Mouse (Mus musculus) hindbrain, embryonic 10.5 days (tissue): ENCODE data around the gene Lrp11. TPM values are rescaled to one million over a fixed set of nuclear protein-coding genes. Genes with fewer than 3 reads are reported as not detected.
"Not testable (repeated sequence)": the region's sequence is repeated elsewhere in the genome, so short reads cannot be mapped to it uniquely, and the experiment has no call there.

Experiments
- DNase-seq: peaks from one replicate; pipeline ENCODE4 v3.0.0-alpha.2; 2017; ENCODE audit warnings: low spot score
- H3K27ac ChIP-seq: fragments of 300-500 bp; sonication (generic); 2 replicates; pipeline ENCODE4 v1.5.1; 2016; ENCODE audit warnings: mild to moderate bottlenecking, moderate library complexity
- H3K27me3 ChIP-seq: fragments of 300-500 bp; sonication (generic); 2 replicates; pipeline ENCODE4 v1.6.1; 2016; ENCODE audit warnings: mild to moderate bottlenecking; ENCODE audit not compliant: poor library complexity, insufficient read depth, severe bottlenecking
- H3K36me3 ChIP-seq: fragments of 300-500 bp; sonication (generic); 2 replicates; pipeline ENCODE4 v1.6.1; 2016; ENCODE audit warnings: mild to moderate bottlenecking, moderate library complexity
- H3K4me1 ChIP-seq: fragments of 300-500 bp; sonication (generic); replicated peaks from 2 replicates; pipeline ENCODE4 v1.6.1; 2016; ENCODE audit warnings: mild to moderate bottlenecking
- H3K4me3 ChIP-seq: fragments of 300-500 bp; sonication (generic); 2 replicates; pipeline ENCODE4 v1.5.1; 2016; ENCODE audit warnings: mild to moderate bottlenecking, moderate library complexity
- H3K9me3 ChIP-seq: fragments of 300-500 bp; sonication (generic); 2 replicates; pipeline ENCODE4 v1.6.1; 2016; ENCODE audit warnings: mild to moderate bottlenecking, moderate library complexity
- WGBS: fragments of 180-500 bp; shearing (Covaris S2); methylation state at CpG from one replicate; pipeline ENCODE4 v1.1.7; 2016; 5-methylcytosine and 5-hydroxymethylcytosine counted together
- polyA plus RNA-seq: library from polyadenylated mRNA; unstranded; fragments of >200 nt; fragmentation: Nextera tagmentation; extraction: Ambion mirVana; gene quantifications from 2 replicates; pipeline ENCODE4 v1.2.1, GENCODE M21; 2016

Gene Lrp11
- polyA plus RNA-seq, 1 experiment from 2014 or later = 8.9 TPM

GRCm38 (mm10) chr10:7606437-7606836 lies 16.8 kb downstream of the Lrp11 start:
- no peak for DNase-seq
- Histone ChIP-seq H3K9me3 (no peaks in the 10 kb centered on the region), H3K27me3 (no peaks in the 10 kb centered on the region), H3K4me1 (no peaks in the 10 kb centered on the region), H3K4me3 (no peak overlapping the region), H3K27ac (no peak overlapping the region), H3K36me3 (peaks cover 6% of the 10 kb centered on the region; the same call in 1 of the 2 replicates)
- 94% methylated on average over 2 of the region's 2 CpGs for WGBS

DNA sequence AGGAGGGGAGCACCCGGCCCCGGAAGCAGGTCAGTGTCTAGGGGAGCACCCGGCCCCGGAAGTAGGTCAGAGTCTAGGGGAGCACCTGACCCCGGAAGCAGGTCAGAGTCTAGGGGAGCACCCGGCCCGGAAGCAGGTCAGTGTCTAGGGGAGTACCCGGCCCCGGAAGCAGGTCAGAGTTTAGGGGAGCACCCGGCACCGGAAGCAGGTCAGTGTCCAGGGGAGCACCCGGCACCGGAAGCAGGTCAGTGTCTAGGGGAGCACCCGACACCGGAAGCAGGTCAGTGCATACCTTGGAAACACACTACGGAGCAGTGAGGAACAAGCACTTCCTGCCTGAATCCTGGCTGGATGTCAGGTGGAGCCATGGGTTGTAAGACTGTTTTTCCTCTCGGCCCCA lies 19.0 kb downstream of the Lrp11 start:
- no peak overlapping the region for H3K27ac ChIP-seq
- H3K36me3 ChIP-seq = peaks cover 9% of the 10 kb centered on the region; the same call in 1 of the 2 replicates
- H3K9me3 ChIP-seq = no peaks in the 10 kb centered on the region
- no peaks in the 10 kb centered on the region for H3K4me1 ChIP-seq
- H3K4me3 ChIP-seq = no peak overlapping the region
- no peaks in the 10 kb centered on the region for H3K27me3 ChIP-seq
- 93% methylated on average over 17 of the region's 17 CpGs for WGBS
- DNase-seq = no peak

DNA sequence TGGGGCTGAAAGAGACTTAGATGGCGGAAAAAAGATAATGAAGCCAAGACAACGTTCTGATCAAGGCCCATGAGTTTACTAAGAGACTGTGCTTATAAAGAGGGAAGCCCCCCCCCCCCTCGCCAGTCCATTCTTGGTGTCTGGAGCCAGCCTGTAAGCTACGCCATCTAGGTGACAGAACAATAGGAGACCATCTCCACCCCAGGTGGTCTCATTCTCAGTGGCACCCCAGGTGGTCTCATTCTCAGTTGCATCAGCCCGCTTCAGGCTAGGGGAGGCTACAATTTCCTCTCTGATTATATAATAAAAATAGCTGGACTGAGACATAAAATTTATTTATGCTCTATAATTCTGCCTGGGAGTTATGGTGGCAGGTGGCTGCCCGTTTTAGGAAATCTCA lies 22.0 kb downstream of the Lrp11 start:
- Histone ChIP-seq H3K4me3 (no peak overlapping the region), H3K27me3 (no peaks in the 10 kb centered on the region), H3K27ac (no peak overlapping the region), H3K36me3 (peaks cover 16% of the 10 kb centered on the region), H3K9me3 (peaks cover 5% of the 10 kb centered on the region), H3K4me1 (no peaks in the 10 kb centered on the region)
- DNase-seq = no peak
- 62% methylated on average over 6 of the region's 6 CpGs for WGBS

DNA sequence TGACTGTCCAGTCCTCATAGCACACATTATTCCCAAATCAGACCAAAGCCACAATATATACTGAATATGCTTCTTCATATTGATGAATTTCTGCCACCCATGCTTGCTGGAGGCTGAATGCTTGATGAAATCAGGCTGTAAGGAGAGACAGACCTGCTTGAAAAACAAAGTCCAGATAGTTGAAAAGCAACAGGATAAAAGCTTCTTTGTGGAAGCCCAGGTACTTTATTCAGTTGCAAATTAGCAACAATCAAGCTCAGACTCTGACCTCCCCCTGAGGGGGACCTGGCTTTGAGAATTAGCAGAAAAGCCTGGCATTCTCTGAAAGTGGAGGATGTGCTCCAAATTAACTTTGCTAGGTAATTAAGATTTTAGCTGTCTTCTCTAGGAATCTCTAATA lies 22.6 kb downstream of the Lrp11 start:
- peaks cover 19% of the 10 kb centered on the region for H3K36me3 ChIP-seq
- not testable (repeated sequence) for H3K4me3 ChIP-seq, H3K4me1 ChIP-seq, H3K9me3 ChIP-seq, DNase-seq, H3K27me3 ChIP-seq, H3K27ac ChIP-seq

DNA sequence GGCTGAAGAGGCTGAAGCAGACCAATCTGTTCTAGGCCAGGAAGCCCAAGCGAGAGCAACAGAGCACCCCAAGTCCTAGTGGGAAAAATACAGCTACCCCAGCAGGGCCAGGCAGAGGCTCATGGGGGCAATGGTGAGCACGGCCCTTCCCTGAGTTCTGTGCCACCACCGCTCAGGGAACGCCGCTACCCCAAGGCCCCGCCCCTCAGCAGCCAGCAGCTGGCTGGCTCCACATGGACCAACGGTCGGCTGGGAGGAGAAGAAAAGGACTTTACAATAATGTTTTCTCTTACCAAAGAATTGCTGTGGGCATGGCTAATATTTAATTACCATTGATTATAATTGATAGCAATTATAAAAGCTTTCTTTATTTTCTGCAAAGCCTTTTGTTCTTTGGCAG lies 25.2 kb downstream of the Lrp11 start:
- Histone ChIP-seq H3K27me3 (no peaks in the 10 kb centered on the region), H3K27ac (no peak overlapping the region), H3K9me3 (peaks cover 5% of the 10 kb centered on the region), H3K36me3 (peaks cover 13% of the 10 kb centered on the region), H3K4me3 (no peak overlapping the region), H3K4me1 (no peaks in the 10 kb centered on the region)
- no peak for DNase-seq
- 92% methylated on average over 8 of the region's 8 CpGs for WGBS

DNA sequence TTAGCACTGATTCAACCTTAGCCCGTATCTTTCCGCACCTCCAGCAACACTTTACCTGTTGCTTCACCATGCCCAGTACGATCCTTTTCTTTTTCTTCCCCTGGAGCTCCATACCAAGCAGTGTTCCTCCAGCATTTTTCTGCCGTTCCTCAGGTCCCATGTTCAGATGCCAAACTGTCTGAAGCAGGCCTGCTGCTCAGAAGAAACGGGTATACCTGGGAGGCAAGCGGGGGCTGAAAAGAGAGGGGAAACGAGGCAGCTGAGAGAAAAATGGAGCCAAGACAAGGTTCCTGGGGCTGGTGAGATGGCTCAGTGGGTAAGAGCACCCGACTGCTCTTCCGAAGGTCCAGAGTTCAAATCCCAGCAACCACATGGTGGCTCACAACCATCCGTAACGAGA lies 27.5 kb downstream of the Lrp11 start:
- not testable (repeated sequence) for DNase-seq, H3K4me1 ChIP-seq, H3K27ac ChIP-seq, H3K9me3 ChIP-seq, H3K4me3 ChIP-seq, H3K27me3 ChIP-seq
- WGBS = 84% methylated on average over 11 of the region's 11 CpGs
- H3K36me3 ChIP-seq = peaks cover 10% of the 10 kb centered on the region

GRCm38 (mm10) chr10:7617556-7617955 lies 28.0 kb downstream of the Lrp11 start:
- not testable (repeated sequence) for H3K4me1 ChIP-seq, H3K9me3 ChIP-seq, H3K27ac ChIP-seq, DNase-seq, H3K27me3 ChIP-seq, H3K4me3 ChIP-seq
- WGBS = 28% methylated on average over 3 of the region's 3 CpGs
- H3K36me3 ChIP-seq = peaks cover 10% of the 10 kb centered on the region

GRCm38 (mm10) chr10:7619821-7620241 lies 30.2 kb downstream of the Lrp11 start:
- Histone ChIP-seq H3K9me3 (peaks cover 2% of the 10 kb centered on the region), H3K4me3 (no peak overlapping the region), H3K4me1 (0 out of 2 replicates have a peak, but pooled peaks cover 3% of the 10 kb centered on the region), H3K36me3 (peaks cover 12% of the 10 kb centered on the region), H3K27me3 (no peaks in the 10 kb centered on the region), H3K27ac (no peak overlapping the region)
- 79% methylated on average over 5 of the region's 5 CpGs for WGBS
- DNase-seq = no peak

DNA sequence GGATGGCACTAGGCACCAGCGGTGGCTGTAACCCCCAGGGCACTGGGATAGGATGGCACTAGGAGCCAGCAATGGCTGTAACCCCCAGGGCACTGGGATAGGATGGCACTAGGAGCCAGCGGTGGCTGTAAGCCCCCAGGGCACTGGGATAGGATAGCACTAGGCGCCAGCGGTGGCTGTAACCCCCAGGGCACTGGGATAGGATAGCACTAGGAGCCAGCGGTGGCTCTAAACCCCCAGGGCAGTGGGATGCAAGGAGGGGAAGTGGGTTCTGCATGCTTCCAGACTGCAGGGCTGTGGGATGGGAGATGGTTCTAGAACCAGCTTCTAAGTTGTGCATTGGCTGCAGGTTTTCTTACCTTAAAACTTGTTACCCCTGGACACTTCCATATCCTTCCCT lies 31.1 kb downstream of the Lrp11 start:
- peaks cover 9% of the 10 kb centered on the region; the same call in 1 of the 2 replicates for H3K36me3 ChIP-seq
- no peak for DNase-seq
- no peaks in the 10 kb centered on the region for H3K9me3 ChIP-seq
- WGBS = 70% methylated on average over 5 of the region's 5 CpGs
- no peak overlapping the region for H3K27ac ChIP-seq
- no peak overlapping the region for H3K4me3 ChIP-seq
- no peaks in the 10 kb centered on the region for H3K27me3 ChIP-seq
- H3K4me1 ChIP-seq = 0 out of 2 replicates have a peak, but pooled peaks cover 3% of the 10 kb centered on the region

GRCm38 (mm10) chr10:7622378-7622777 lies 32.8 kb downstream of the Lrp11 start:
- no peak overlapping the region for H3K4me3 ChIP-seq
- no peak overlapping the region for H3K27ac ChIP-seq
- no peaks in the 10 kb centered on the region for H3K27me3 ChIP-seq
- no peak for DNase-seq
- 93% methylated on average over 3 of the region's 3 CpGs for WGBS
- peaks cover 15% of the 10 kb centered on the region for H3K36me3 ChIP-seq
- no peaks in the 10 kb centered on the region for H3K9me3 ChIP-seq
- 0 out of 2 replicates have a peak, but pooled peaks cover 3% of the 10 kb centered on the region for H3K4me1 ChIP-seq

GRCm38 (mm10) chr10:7623861-7624518 lies 34.4 kb downstream of the Lrp11 start:
- H3K36me3 ChIP-seq = peaks cover 31% of the 10 kb centered on the region
- H3K9me3 ChIP-seq = no peaks in the 10 kb centered on the region
- 96% methylated on average over 3 of the region's 3 CpGs for WGBS
- H3K4me1 ChIP-seq = 0 out of 2 replicates have a peak, but pooled peaks cover 3% of the 10 kb centered on the region
- no peak for DNase-seq
- H3K27ac ChIP-seq = no peak overlapping the region
- no peak overlapping the region for H3K4me3 ChIP-seq
- H3K27me3 ChIP-seq = no peaks in the 10 kb centered on the region

DNA sequence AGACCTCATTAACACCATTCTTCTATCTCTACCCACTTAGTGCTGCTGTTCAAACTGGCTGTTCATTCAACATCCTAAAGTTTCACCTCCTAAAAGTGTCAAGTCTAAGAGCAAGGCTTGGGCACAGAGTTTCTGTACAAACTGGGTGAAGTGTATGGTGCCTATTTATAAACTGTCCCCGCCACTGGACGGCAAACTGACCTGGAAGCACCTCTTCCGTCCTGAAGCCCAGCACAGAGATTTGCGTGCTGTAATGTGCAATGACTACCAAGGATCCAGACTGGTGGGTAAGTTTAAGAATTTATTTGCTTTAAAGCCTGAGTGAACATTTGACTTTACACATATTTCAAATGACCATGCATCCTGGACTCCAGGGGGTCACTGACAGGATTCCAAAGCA lies 39.5 kb downstream of the Lrp11 start:
- peaks cover 67% of the 10 kb centered on the region for H3K36me3 ChIP-seq
- H3K27me3 ChIP-seq = no peaks in the 10 kb centered on the region
- H3K9me3 ChIP-seq = no peaks in the 10 kb centered on the region
- no peak overlapping the region for H3K4me3 ChIP-seq
- WGBS = 91% methylated on average over 4 of the region's 4 CpGs
- no peak overlapping the region for H3K27ac ChIP-seq
- DNase-seq = no peak
- no peaks in the 10 kb centered on the region for H3K4me1 ChIP-seq

DNA sequence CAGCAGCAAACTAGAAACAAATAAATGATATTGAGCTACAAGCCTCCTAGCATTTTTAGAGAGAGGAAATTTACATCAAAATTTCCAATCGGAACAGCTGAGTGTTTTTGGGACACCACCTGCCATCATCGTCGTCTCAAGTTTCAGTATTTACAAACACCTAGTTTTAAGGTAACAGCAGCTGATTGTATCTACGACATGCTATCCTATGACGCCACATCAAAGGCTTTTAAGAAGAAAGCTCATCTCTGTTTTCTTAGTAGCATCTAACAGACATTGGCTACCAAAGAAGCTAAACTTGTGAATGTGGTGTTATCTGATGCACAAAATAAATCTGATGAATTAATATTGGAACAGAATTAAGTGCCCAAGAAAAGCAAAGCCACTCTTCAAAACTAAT lies 40.7 kb downstream of the Lrp11 start:
- no peaks in the 10 kb centered on the region for H3K27me3 ChIP-seq
- no peak overlapping the region for H3K27ac ChIP-seq
- no peaks in the 10 kb centered on the region for H3K4me1 ChIP-seq
- H3K4me3 ChIP-seq = no peak overlapping the region
- peaks cover 64% of the 10 kb centered on the region for H3K36me3 ChIP-seq
- WGBS = 95% methylated on average over 5 of the region's 5 CpGs
- H3K9me3 ChIP-seq = no peaks in the 10 kb centered on the region
- DNase-seq = no peak
